Mouse (Mus musculus) lung, postnatal 10 days (tissue): ENCODE data around the gene Arl4d.
"Not testable (repeated sequence)": the region's sequence is repeated elsewhere in the genome, so short reads cannot be mapped to it uniquely, and the experiment has no call there.

Experiments
- DNase-seq: peaks from one replicate; pipeline ENCODE4 v3.0.0; 2021

Arl4d gene

DNA sequence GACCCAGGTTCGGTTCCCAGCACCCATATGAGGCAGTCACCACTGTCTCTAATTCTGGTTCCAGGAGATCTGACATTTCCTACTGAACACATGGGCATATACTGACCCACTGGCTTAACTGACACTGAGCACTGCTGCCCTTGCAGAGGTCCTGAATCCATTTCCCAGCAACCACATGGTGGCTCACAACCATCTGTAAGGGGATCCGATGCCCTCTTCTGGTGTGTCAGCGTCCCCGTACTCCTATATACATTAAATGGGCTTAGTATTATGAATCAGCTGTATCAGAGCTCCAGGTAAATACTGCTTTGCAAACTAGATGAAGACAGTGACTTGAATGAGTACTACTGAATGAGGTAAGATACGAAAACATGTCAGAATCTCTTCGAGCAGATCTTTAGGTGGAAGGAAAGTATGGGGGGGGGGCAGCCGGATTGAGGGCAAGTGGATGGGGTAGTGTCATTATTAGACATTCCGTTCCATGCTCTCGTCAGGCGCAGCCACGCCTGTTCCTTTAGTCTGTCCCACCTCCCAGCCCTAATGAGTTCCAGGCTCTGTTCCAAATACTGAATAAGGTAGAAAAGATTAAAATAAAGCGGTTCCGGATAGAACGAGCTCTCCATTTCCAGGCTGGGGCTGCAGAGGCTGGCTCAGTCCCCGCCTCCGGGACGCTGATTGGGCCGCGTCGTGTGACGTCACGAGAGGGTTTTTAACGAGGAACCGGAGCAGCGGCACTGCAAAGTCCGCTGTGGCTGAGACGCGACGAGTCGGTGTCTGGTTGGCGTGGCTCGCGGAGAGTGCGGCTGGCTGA lies at the start of gene Arl4d:
TSS of gene Arl4d (plus strand) at position 717 of the 811 bp plus-strand sequence.
- peak; percentile 97 for DNase-seq

- DNase-seq, result no peak
These were observed 49.2 kb upstream of the Arl4d start for GRCm38 (mm10) chr11:101616104-101616503.

GRCm38 (mm10) chr11:101616948-101617767 lies 48.2 kb upstream of the Arl4d start:
- no peak for DNase-seq

DNA sequence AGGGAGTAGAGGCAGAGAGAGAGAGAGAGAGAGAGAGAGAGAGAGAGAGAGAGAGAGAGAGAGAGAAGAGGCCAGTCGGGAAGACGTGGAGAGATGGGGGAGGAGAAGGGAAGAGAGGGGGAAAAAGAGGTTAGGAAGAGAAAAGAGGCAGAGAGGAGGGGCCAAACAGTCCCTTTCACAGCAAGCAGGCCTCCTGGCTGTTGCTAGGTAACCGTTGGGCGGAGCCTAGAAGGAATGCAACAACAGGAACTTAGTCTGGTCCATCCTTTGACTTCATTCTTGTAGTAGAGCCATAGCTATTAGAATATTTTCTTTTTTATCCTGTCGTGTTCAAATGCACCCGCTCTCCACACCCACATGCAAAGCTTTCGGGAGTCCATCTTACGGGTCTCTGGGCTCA lies 47.5 kb upstream of the Arl4d start:
- peak; percentile 69 for DNase-seq

GRCm38 (mm10) chr11:101618596-101618995 lies 46.7 kb upstream of the Arl4d start:
- DNase-seq, result no peak

- DNase-seq, result not testable (repeated sequence)
These were observed 45.2 kb upstream of the Arl4d start for GRCm38 (mm10) chr11:101620022-101620655.

DNA sequence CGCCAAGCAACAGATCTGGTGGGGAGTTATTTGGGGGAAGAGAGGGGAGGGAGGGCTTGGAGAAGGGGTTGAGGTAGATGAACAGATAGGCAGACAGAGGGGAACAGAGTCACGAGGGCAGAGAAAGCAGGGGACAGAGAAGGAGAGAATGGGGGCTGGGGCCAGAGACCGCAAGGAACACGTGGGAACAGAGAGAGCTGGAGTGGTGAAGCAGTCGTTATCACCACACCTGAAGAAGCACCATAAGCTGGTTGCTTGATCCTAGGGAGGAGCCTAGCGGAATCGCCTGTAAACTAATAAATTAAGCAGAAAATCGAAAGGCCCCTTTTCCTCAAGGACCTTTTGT lies 38.7 kb upstream of the Arl4d start:
- no peak for DNase-seq

GRCm38 (mm10) chr11:101626995-101627856 lies 38.1 kb upstream of the Arl4d start, which contains the start of gene Rdm1:
Gene Rdm1, plus strand, starts transcription at chr11:101627195.
- peak; percentile 89 for DNase-seq

DNA sequence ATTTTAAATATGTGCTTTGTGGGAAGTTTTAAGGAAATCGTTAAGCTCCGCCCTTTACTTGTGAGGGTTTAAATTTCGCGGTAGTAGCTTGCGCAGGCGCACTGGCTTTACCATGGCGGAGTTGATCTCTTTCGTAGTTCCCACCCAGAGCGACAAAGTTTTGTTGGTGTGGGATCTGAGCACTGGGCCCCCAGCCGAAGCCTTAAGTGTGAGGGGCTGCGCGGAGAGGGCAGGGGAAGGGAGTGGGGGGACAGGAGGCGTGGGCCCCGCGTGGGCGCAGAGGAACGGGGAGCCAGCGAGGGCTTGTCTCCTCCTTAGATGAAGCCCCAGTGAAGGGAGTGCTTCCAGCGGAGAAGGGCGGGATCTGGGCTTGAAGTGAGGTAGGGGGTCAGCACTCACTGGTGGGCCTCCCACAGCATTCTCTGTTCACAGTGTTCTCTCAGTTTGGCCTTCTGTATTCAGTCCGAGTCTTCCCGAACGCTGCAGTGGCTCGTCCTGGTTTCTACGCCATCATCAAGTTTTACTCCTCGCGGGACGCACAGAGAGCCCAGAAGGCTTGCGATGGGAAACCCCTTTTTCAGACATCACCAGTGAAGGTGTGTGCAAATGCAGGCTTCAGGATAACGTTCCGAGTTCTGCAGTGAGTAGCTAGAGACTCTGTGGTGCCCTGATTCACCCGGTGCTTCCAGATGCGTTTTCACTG lies 37.3 kb upstream of the Arl4d start:
- DNase-seq, result peak; percentile 93

GRCm38 (mm10) chr11:101628733-101629417 lies 36.5 kb upstream of the Arl4d start:
- DNase-seq, result not testable (repeated sequence)

GRCm38 (mm10) chr11:101635660-101636059 lies 29.7 kb upstream of the Arl4d start:
- no peak for DNase-seq

- no peak for DNase-seq
These were observed 25.6 kb upstream of the Arl4d start for GRCm38 (mm10) chr11:101639761-101640160.

DNA sequence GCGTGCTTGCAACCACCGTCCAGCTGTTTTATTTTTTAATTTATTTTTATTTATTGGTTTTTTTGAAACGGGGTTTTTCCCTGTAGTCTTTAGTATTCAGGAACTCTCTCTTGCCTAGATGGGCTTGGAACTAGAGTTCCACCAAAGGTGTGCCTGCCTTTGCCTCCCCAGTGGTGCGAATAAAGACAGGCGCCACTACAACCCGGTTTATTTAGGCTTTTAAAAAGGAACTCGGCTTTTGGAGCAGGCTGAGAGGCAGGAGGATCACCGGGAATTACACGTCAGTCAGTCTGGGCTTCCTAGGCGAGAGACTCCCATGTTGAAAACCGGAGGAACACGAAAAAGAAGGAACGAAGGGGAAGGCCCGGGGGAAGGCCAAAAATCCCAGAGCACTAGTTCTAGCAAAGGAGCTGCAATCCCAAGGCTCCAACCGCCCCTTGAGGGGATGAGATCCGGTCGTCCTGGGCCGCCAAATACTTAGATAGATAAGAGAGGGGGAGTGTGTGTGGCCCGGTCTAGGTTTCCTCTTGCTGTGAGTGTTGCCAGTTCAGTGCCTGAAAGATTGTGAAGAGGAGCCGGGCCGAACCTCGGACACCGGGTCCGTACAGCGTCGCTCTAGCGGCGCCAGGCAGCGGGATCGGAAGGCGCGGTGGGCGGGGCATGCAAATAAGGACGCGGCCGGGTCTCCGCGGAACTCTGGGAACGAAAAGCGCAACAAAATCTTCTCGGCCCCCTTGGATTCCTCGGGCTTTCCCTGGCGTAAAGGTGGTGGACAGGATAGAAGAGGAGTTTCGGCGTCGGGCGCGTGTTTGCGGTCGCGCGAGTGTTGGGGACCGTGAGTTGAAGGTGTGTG lies 24.3 kb upstream of the Arl4d start:
- peak; percentile 84 for DNase-seq

- peak; percentile 29 for DNase-seq
These were observed 23.4 kb upstream of the Arl4d start for GRCm38 (mm10) chr11:101641710-101642642.

GRCm38 (mm10) chr11:101642931-101643330 lies 22.4 kb upstream of the Arl4d start:
- no peak for DNase-seq

DNA sequence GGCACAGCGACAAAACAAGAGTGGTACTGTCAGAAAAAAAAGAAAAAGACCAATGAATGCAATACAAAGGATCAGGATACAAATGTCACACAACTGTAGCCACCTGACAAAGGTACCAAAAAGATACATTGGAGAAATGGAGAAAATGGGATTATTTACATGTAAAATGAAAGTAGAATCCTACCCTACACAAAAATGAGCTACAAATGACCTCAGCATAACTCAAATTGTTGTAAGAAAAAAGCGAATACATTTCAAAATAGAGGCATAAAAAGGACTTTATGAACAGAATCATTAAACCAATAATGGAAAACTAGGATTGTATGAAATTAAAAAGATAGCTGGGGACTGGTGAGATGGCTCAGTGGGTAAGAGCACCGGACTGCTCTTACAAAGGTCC lies 20.8 kb upstream of the Arl4d start:
- DNase-seq, result no peak

DNA sequence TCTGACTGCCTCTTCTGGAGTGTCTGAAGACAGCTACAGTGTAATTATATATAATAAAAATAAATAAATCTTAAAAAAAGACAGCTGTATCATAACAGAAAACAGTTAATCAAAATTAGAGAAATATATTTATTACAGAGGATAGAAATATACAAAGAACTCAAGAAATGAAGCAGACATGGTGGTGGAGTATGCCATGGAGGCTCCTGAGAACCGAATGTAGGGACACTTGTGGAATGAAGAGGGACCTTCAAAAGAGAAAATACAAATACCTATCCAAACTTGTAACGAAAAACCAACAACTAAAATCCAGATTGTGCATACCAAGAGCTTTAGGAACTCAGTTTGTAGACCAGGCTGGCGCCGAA lies 20.3 kb upstream of the Arl4d start:
- DNase-seq, result not testable (repeated sequence)

GRCm38 (mm10) chr11:101645411-101646282 lies 19.7 kb upstream of the Arl4d start:
- DNase-seq, result peak; percentile 70
